Mouse (Mus musculus) MEL-GATA-1-ER (cell line): ENCODE results near the gene Mss51.

Experiments
- DNase-seq: peaks from one replicate; pipeline ENCODE4 v3.0.0-alpha.2; 2012; ENCODE audit warnings: low read depth; ENCODE audit errors: extremely low read depth

Gene Mss51

DNA sequence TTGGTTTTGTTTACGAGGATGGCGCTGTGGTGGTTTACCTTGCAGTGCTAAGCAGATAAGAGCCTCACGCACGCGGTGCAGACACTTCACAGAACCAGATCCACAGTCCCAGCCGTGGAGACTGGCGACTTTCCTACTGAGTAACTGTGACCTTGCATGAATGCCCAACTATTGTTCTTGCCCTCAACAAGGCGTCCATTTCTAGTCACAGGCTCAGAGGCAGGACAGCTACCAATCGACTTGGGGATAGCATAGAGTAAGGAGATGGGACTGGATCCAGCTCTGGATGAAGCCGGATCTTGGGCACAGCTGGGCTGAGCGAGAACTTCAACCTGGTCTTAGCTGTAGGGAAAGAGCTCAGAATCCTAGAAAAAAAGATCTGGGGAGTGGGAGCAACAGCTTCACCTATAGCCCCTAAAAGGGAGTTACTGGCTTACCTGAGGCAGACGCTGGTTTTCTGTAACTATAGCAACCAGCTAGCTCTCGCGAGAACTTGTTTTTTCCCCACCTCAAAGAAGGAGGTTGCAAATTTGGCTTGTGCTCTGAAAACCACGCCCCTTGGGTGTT, 44.9 kb downstream of the Mss51 start, which contains the start of gene Cfap70:
Gene Cfap70, minus strand, starts transcription at position 462 of the 567 bp plus-strand sequence.
- DNase-seq = no peak

DNA sequence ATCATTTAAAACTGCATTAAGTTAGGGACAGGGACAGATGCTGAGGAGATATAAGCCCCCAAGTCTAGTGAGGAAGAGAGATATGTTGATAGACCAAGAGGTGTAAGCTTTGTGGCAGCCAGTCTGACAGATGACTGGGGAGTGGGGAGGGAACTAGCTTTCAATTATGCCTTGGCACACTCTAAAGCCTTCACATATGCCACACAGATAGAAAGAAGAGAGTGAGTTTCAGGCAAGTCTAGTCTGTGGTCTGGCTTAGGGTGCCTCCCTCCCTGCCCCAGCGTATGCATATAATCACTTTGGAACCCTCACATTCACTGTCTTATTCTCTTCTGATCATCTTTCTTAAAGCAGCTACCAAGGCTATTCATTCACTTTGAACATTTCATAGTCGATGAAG, 45.4 kb downstream of the Mss51 start:
- DNase-seq = no peak

DNA sequence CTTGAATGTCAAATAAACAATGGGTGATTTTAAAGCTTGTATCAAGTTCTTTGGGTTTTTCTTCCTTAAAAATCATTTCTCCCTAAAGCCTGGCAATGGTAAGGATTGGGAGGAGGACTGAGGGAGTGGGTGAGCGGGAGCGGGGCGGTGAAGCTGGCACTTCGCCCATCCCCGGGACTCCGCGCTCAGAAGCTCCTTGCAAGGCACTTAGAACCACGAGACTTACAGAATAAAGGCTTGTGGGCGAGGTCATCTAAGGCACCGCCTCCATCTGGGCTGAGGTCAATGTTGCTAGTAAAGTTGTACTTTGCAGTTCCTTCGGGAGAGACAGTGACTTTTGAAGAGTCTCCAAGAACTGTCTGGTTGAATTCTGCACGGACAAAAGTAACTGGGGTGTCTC, 49.5 kb downstream of the Mss51 start:
- no peak for DNase-seq

GRCm38 (mm10) chr14:20442252-20442651, 54.4 kb downstream of the Mss51 start:
- DNase-seq = no peak

DNA sequence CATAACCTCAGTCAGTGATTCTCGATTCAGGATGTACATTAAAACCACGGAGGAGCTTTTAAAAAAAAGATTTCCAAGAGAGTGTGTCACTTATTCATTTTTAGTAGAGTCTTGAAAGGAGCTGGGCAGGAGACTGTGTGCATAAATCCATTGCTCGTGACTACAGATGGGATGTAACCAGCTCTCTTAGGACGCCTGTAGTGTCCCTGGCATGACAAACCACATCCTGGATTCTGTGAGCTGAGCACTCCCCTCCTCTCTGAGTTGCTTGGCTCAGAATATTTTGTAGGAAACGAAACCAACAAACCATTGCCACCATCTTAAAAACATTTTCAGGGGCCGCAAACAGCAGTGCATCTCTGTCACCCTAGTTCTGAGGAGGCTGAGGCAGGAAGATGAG, 59.7 kb downstream of the Mss51 start:
- no peak for DNase-seq
